Mouse (Mus musculus): ENCODE data around the gene Pgm2l1.
A peak's percentile ranks its signal among the peaks of the same experiment; 100 is the strongest.

Gene Pgm2l1

DNA sequence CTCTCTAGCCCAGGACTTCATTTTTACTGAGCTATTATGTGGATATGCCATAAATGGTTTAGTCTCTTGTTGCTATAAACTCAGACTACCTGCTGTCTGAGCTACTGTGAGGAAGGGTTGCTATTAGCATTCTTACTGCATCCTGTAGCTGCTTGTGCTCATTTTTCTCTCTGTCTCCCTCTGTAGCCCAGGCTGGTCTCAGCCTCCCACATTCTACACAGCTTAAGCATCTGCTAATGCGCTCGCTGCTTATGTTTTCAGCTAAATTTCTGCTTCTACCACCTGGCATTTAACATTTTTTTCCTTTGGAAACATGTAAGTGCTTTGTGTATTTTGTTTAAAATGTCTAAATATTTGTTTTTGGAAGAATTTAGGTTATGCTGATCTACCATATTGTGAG, 68.6 kb downstream of the Pgm2l1 start:
- no peak for DNase-seq (ENCODE audit: low read depth, low spot score)

DNA sequence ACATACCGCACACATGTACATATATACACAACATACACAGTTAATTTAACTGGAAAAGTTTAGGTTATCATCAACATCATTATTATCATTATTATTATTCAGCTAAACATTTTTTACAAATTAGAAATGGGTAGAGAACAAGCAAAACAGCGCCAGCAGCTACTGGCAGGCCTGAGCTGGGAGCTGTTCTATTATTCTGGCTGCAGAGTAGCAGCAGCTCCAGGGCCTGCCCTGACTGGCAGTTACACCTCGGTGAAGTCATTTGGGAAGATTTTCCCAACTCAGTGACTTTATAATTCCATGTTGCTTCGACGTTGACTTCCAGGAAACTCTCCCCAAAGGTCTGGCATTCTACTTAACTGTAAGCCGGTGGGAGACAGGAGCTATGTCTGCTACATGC, 69.5 kb downstream of the Pgm2l1 start:
- no peak for DNase-seq (ENCODE audit: low read depth, low spot score)

DNA sequence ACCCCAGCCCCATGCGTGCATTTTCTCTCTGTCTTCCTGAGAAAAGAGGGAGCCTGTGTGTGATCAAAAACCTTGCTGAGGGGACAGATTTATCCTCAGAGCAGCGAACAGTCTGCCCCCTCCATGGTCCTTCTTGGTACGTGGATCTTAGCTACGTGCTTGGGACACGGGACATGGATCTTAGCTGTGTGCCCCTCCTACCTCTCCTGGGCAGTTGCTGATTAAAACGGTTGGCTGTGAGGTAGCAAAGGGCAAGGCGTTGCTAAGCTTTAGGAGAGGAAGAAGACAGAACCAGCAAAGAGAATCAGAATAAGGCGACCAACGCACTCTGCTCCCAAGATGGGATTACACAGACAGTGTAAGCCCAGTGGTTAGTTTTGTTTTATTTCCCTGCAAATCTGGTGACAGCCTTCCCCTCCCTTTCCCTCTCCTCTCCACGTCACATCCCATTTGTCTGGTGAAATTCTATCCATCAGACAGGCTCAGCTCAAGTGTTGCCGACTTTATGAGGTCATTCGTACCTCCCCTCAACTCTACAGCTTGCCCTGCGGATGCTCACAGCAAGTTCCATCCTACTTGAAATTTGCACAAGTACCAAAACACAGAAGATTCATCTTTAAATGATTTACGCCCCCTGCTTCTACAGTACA, 71.8 kb downstream of the Pgm2l1 start:
- DNase-seq (ENCODE audit: low read depth, low spot score), result no peak

DNA sequence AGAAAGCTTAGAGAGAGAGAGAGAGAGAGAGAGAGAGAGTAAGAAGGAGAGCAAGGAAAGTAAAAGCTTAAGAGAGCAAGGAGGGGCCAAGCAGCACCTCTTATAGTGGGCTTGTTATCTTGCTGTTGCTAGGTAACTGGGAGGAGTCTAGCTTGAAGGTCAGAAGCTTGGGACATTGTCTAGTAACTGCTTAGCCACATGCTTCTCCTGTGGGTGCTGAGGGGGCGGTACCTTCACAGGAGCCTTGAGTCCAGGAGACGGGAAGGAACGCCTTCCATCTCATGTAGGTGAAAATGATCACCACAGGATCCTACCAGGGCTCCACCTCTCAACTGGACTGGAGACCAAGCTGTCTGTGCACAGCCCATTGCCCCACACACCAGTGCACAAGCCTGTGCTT, 74.2 kb downstream of the Pgm2l1 start:
- no peak for DNase-seq (ENCODE audit: low read depth, low spot score)

DNA sequence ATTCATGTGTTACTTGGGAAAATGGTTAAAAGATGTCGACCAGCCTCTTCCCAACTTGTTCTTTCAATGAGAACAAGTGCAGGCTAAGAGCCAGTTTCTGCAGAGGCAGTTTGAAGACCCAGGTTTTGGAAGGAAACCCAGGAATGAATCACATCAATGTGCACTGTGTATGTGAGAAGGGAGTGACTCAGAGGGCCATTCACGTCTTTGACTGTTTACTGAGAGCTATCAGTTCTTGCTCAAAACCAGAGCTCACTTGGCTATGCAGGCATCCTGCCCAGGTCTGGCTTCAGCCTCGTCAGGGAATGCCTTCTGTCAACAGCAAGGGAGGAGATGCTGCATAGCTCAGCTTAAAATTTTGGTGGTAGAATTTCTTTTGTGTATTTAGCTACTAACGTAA, 75.1 kb downstream of the Pgm2l1 start:
- DNase-seq (ENCODE audit: low read depth, low spot score), result no peak

DNA sequence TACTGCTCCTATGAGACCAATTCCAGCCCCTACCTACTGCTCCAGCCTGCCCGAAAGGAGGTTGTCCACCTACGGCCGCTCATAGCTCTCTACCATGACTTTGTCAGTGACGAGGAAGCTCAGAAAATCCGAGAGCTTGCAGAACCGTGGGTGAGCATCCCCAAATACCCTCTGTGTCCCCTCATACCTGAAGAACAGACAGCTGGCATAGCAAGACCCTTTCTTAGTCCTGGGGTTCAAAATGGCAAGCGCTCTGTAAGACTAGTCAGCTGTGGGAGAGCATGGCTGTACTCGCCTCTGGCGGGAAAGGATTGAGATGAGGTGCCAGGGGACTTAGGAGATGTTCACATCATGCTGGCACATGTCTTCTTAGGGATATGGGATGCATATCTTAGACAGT, 78.7 kb downstream of the Pgm2l1 start:
- DNase-seq (ENCODE audit: low read depth, low spot score), result no peak

DNA sequence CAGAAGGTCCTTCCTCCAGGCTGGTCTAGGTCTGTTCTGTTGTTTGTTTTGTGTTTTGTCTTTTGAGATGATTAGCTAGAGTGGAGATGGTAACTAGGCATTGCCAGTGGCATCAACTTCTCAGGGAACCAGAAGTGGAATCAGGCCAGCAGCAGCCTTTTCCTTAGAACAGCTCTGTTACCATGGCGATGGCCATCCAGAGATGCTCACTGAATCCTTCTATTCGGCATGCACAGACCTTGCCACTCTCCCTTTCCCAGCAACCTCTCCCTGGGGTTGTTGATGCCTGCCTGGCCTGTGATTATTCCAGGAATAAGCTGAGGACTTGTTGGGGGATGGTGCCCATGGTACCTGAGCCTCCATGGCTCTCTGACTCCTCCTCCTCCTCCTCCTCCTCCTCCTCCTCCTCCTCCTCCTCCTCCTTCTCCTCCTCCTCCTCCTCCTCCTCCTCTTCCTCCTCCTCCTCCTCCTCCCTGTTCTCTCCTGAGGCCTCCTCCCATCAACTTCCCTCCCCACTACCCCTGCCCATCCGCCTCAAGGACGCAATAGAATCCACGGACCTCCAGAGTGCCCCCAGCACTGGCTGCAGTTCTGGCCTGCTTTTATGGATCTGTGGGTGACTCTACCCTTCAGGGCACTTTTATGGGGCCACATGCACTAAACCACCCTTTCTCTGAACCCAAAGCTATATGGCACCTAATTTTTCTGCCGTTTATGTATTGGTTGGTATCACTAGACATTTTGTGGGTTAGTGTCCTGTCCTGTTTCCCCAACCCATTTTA, 80.9 kb downstream of the Pgm2l1 start:
- DNase-seq (ENCODE audit: low read depth, low spot score), result no peak

DNA sequence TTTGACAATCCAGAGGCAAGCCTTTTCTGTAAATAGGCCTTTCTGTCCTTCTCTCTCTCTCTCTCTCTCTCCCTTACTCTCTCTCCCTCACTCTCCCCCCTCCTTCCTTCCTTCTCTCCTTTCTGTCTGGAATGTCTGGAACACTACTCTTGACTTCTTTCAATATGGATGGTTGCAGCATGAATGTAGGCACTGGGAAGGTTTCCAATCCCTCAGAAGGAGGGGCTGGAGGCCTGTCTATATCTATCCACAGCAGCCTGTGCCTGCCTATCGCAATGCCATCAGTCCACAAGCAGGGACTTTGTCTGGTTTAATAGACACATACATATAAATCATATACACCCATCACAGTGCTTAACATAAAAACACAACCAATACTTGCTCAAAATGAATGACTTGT, 82.0 kb downstream of the Pgm2l1 start:
- no peak for DNase-seq (ENCODE audit: low read depth, low spot score)

DNA sequence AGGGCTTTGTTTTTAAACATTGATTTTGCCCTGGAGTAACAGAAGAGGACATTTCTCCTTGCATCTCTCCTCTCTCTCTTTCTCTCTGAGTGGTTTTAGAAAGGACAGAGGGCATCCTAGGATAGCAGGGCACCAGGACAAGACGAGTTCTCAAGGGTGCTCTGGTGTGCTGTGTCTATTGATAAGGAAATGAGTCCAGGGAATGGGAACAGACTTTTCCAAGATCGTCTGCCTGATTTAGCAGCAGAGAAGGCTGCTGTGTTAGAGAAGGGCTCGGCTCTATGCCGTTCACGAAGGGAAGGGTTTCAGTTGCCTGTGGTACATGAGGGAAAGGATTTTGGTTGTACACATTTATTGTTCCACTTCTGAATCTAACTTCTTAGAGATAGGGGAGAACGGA, 82.5 kb downstream of the Pgm2l1 start:
- no peak for DNase-seq (ENCODE audit: low read depth, low spot score)

DNA sequence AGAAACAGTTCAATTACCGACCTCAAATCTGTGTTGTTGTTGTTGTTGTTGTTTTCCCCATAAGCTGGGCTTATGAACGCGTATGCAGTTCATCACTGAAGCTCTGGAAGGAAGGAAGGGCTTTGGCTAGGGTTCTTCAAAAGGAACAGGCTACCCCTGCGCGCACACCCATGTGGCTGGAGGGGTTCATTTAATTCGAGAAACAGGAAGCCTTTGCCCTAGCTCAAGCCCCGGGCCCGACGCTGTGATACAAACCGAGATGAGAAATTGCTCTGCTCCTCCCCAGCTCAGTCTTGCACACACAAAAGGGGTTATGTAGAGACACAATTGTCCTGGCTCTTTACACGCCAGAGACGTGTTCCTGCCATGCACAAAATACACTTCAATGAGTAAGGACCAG, 83.1 kb downstream of the Pgm2l1 start:
- DNase-seq (ENCODE audit: low read depth, low spot score), result no peak

DNA sequence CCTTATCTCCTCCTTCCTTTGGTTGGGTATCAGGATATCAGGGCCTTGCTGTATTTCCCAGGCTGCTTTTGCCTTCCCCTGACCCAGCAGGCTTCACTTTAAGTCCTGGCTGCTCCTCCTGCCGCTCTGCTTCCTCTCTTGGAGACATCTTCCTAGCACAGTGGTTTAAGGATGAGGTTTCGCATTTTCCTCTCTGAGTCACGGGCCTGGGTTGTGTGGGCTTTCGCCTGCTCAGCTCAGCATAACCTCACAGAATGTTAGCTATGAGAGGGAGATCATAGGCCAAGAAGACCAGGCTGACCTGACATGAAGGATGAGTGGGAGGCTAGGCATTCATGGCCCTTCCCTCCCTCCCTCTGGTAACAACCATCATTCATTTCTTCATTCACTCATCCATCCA, 85.5 kb downstream of the Pgm2l1 start:
- no peak for DNase-seq (ENCODE audit: low read depth, low spot score)

DNA sequence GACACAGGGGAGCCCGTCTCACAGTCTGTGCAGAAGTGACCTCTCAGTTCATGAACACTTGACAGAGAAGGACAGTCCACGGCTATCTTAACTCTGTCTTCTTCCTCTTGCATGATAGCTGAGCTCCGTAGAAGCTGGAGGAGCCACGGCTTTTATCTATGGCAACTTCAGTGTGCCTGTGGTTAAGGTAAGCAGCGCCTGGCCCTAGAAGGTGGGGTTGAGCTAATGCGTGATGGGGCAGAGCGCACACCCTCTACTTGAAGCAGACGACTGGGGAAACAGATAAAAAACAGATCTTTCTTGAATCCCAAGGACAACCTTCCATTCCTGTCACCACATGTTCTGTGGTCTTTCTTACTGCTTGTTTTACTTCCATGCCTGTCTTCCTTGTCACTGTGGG, 89.7 kb downstream of the Pgm2l1 start:
- DNase-seq (ENCODE audit: low read depth, low spot score), result no peak

DNA sequence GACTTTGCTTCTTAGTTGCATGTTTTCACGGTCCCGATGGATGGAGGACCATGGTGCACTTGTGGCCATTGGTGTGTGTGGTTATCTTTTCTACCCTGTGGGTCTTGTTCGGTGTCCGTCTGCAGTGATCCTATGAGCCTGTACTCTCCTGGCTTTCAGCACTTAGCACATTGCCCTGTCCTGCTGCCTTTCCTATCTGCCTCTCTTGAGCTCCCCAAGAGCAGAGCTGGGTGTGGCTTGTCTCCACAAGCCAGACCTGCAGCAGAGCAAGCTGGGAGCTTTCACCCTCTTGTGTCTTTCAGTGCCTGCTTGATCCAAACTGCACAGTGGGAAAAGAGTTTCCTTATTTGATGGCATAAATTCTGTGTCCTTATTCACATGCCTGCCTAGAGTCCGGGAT, 90.3 kb downstream of the Pgm2l1 start:
- DNase-seq (ENCODE audit: low read depth, low spot score), result no peak

DNA sequence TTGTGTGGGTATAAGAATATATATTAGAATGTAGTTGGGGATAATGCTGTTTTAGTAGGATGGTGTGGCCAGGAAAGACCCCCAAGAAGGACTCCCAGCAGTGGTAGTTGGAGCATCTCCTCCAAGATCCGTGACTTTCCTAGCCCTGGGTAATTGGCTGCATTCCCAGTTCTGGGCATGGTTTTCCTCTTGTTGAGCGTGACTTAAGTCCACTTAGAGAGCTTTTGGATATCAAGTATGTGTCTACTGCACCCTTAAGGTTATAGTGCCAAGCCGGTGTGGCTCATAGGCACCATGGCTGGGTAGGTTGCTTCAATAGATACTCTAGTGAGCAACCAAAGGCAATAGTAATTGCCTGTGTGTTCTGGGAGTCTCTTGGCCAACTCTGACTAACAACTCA, 96.5 kb downstream of the Pgm2l1 start:
- no peak for DNase-seq (ENCODE audit: low read depth, low spot score)

DNA sequence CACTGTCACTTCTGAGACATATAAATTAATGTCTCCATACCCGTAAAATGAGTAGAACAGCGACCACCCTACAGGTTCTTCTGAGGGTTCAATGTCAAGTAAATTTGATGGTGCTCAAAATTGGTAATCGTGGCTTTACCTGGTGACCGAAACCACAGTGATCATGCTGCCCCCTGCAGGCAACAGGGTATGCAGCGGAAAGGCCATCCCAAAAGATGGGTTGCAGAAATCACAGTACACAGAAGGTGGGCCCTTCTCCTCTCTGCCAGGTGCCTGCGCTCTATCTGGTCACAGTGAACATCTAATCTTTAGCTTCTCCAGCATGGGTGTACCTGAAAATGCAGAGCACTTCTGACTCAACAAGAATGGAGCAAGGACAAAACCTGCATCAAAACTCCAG, 98.3 kb downstream of the Pgm2l1 start:
- DNase-seq (ENCODE audit: low read depth, low spot score), result peak; percentile 29

DNA sequence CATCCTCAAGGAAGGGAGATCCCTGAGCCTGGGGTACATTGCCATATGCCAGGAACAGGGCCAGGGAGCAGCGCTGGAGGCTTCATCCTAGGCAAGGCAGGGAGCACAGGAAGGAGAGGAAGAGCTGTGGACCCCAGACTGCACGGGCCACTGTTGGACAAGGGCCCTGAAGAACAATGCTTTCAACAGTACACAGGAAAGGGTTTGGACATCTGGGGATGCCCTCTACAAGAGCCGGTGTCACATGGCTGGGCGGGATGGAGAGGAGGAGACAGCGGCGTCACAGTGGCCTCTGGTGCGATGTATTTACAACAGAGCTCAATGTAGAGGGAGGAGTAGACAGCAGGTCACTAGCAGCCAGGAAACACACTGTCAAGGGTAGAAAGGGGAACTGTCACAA, 100.3 kb downstream of the Pgm2l1 start:
- no peak for DNase-seq (ENCODE audit: low read depth, low spot score)
